Mouse (Mus musculus): ENCODE data around the gene Drc7.
A peak's percentile ranks its signal among the peaks of the same experiment; 100 is the strongest.

The Drc7 gene

GRCm38 (mm10) chr8:95054927-95055510 lies at the start of gene Drc7:
TSS of gene Drc7 (plus strand) at chr8:95055103.
- TF ChIP-seq GATA4 (IDR thresholded peaks at IDR 0.05; ENCODE audit: insufficient replicate concordance, low read length) = no peak

GRCm38 (mm10) chr8:95012442-95012919 lies 42.4 kb upstream of the Drc7 start:
- no peak for TF ChIP-seq GATA4 (IDR thresholded peaks at IDR 0.05; ENCODE audit: insufficient replicate concordance, low read length)

DNA sequence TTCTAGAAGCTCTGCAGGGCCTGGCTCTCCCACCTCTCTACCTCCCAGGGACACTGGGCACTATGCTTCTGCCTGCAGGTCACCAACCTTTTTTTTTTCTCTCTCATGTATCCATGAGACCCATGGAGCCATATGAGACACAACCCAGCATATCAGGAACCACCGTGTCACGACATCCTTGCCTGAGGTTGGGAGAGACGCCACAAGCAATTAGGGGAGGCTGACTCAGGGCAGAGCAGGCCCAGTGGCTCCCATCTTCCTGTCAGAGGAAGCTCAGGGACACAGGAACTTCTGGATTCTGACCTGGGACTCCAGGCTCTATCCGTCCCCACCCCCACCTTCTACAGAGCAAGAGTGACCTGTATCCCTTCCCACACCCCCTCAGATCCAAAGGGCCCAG lies 39.0 kb upstream of the Drc7 start:
- TF ChIP-seq GATA4 (IDR thresholded peaks at IDR 0.05; ENCODE audit: insufficient replicate concordance, low read length) = peak; percentile 29; the same call in 1 of the 2 replicates

DNA sequence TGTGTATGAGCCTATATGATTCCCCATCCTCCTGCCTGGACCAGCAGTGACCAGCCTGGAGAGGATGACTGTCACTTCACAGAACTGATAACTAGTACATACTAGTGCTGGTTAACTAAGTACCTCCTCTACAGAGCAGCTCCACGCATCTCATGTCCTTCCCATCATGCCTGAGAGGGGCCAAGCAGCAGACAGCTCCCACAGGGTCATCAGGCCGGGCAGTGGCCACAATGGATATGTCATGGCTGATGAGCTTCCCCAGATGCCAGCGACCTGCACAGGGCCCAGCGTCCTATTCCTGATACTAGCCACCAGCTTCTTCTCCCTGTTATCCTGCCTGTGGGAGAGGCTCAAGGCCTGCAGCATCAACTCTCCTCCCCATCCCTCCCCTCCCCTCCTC lies 38.2 kb upstream of the Drc7 start:
- no peak for TF ChIP-seq GATA4 (IDR thresholded peaks at IDR 0.05; ENCODE audit: insufficient replicate concordance, low read length)

DNA sequence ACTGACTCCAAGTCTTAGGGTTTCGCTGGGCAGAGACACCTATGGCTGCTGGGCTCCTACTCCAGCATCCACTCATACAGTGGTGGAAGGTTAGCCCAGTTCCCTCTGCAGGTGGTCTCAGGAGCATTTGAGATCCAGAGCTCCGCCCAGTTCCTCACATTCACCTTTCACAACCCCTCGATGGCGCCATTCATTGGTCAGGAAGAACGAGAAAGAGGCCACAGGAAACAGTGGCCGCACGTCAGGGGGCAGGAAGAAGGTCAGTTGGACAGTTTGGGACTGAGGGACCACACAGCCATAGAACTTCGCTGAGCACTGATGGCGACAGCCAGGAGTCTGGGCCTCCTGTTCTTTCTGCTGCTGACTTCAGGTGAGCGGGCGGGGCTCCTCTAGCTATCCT lies 37.5 kb upstream of the Drc7 start, which contains the start of gene Adgrg3:
Adgrg3 (plus strand) TSS at position 242 of the 400 bp plus-strand sequence.
- TF ChIP-seq GATA4 (IDR thresholded peaks at IDR 0.05; ENCODE audit: insufficient replicate concordance, low read length) = no peak

DNA sequence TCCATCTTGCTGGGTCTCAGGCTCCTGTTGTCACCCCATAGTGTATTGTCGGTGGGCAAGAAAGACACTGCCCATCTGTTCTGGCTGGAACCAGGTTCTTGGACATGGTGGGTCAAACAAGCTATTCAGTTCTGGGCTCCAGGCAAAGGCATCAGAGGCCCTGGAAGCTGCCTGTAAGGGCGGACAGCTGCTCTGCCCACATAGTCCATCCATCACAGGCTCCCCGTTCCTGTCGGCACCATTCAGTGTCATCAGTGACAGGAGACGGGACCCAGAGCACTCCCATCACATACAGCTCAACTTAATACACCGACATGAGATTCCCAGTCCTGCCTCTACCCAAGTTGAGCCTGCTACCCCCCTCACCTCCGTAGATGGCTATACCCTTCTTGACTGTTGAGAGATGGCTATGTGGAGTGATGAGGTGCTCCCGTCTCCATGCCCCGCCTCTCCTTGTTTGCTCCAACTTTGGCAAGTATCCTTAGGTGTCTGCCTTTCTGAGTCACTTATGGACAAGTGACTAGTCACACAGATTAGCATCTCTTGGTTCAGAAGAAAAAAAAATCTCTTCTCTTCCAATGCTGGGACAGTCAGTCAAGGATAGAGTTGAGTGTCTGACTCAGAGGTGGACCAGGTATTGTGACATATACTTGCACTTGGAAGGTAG lies 36.8 kb upstream of the Drc7 start:
- no peak for TF ChIP-seq GATA4 (IDR thresholded peaks at IDR 0.05; ENCODE audit: insufficient replicate concordance, low read length)

GRCm38 (mm10) chr8:95020293-95020777 lies 34.6 kb upstream of the Drc7 start:
- peak; percentile 45; the same call in 1 of the 2 replicates for TF ChIP-seq GATA4 (IDR thresholded peaks at IDR 0.05; ENCODE audit: insufficient replicate concordance, low read length)

DNA sequence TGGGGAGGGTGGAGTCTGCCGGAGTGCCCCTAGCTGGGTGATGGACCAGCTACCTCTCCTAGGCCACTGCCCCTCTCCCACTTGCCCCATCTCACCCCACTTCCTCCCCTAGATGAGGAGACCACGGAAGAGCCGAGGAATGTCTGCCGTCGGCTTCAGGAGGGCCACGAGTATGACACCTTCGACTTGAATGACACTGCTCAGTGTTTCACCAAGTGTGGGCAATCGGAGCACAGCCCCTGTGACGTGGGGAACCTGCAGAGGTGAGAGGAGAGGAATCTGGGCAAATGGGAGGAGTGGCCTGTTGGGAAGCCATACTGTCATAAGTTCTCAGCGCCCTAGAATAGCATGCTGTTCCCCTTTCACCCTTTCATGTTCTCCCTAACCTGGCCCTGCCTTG lies 34.1 kb upstream of the Drc7 start:
- no peak for TF ChIP-seq GATA4 (IDR thresholded peaks at IDR 0.05; ENCODE audit: insufficient replicate concordance, low read length)

GRCm38 (mm10) chr8:95023201-95023600 lies 31.7 kb upstream of the Drc7 start:
- no peak for TF ChIP-seq GATA4 (IDR thresholded peaks at IDR 0.05; ENCODE audit: insufficient replicate concordance, low read length)

- TF ChIP-seq GATA4 (IDR thresholded peaks at IDR 0.05; ENCODE audit: insufficient replicate concordance, low read length) = no peak
Observed at GRCm38 (mm10) chr8:95024387-95024786, 30.5 kb upstream of the Drc7 start.

DNA sequence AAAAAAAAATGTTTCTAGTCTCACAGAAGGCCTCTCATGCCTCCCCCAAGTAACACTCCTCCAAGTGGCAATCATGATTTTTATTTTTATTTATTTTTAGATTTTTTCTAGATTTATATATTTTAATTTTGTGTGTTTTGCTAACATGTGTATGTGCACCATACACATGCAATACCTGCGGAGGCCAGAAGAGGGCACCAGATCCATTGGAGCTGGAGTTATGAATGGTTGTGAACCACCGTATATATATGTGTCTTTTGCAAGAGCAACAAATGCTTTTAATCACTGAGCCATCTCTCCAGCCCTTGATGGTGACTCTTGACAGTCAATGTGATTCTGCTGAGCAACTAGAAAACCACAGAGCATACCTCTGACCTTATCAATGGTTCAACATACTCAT lies 29.5 kb upstream of the Drc7 start:
- TF ChIP-seq GATA4 (IDR thresholded peaks at IDR 0.05; ENCODE audit: insufficient replicate concordance, low read length) = no peak

- TF ChIP-seq GATA4 (IDR thresholded peaks at IDR 0.05; ENCODE audit: insufficient replicate concordance, low read length) = no peak
Observed at GRCm38 (mm10) chr8:95037106-95037925, 17.6 kb upstream of the Drc7 start.

DNA sequence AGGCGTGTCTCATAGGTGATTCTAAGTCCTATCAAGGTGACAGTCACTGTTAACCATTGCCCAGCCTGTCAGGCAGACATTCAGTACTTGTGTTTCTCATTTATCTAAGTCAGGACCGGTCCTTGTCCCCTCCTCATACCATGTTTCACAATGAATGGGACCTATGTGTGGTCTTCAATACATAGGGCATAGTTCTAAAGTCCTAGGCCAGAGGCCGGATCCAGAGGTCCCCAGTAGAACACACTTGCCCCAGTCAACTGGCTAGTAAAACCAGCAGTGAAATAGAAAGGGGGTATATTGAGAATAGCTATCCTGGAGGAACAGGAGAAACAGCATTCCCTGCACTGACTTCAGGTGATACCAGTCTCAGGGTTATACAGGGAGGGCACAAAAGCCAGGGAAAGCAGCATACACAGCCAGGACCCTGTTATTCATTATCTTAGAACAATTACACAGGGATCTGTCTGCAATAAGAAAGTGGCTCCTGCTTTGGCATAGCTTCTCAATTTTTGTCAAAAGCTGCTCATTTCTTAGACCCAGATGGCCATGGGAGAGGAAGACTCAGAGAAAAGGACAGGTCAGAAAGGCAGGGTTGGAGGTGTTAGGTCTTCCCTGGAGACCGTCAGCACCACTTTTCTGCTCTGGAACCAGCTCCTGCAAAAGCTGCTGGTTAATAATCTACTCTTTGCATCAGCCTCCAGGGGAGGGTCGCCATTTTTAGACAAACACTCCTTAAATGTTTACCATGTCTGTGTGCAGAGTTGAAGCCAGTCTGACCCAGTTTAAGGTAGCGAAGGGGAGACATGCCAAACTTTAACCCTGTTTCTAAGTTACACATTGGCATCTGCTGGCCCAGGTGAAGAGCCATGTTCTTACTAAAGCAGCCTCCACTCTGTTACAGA lies 12.8 kb upstream of the Drc7 start:
- no peak for TF ChIP-seq GATA4 (IDR thresholded peaks at IDR 0.05; ENCODE audit: insufficient replicate concordance, low read length)

- TF ChIP-seq GATA4 (IDR thresholded peaks at IDR 0.05; ENCODE audit: insufficient replicate concordance, low read length) = no peak
Observed at GRCm38 (mm10) chr8:95044811-95045210, 10.1 kb upstream of the Drc7 start.

- no peak for TF ChIP-seq GATA4 (IDR thresholded peaks at IDR 0.05; ENCODE audit: insufficient replicate concordance, low read length)
Observed at GRCm38 (mm10) chr8:95046982-95047381, 7.9 kb upstream of the Drc7 start.

Data from liver, adult (tissue).